Mouse (Mus musculus) spleen, adult 2 months (tissue): ENCODE data around the gene Slc25a33.
"Not testable (repeated sequence)": the region's sequence is repeated elsewhere in the genome, so short reads cannot be mapped to it uniquely, and the experiment has no call there.

Source experiments
- CTCF ChIP-seq: fragments of 200-500 bp; IDR thresholded peaks from 2 replicates; pipeline ENCODE4 v1.5.1; 2011; ENCODE audit warnings: mild to moderate bottlenecking, inconsistent platforms; ENCODE audit not compliant: insufficient read depth, insufficient read length, insufficient replicate concordance; ENCODE audit errors: extremely low read depth
- POLR2A ChIP-seq: fragments of 200-500 bp; IDR thresholded peaks from 2 replicates; pipeline ENCODE4 v1.6.1; 2011; ENCODE audit warnings: low read depth, low read length, inconsistent platforms

- TF ChIP-seq POLR2A, CTCF: not testable (repeated sequence)
These were observed 17.5 kb downstream of the Slc25a33 start for GRCm38 (mm10) chr4:149756546-149756945.
